Mouse (Mus musculus) thymus, postnatal 14 days (tissue): Measurements from ENCODE around the gene Luc7l2.
A peak's percentile ranks its signal among the peaks of the same experiment; 100 is the strongest.
"Not testable (repeated sequence)": the region's sequence is repeated elsewhere in the genome, so short reads cannot be mapped to it uniquely, and the experiment has no call there.

Experiments
- DNase-seq: peaks from one replicate; pipeline ENCODE4 v3.0.0; 2021

Gene Luc7l2

GRCm38 (mm10) chr6:38551062-38551988, at the start of gene Luc7l2:
Luc7l2 (plus strand) TSS chr6:38551334.
- peak; percentile 97 for DNase-seq

- no peak for DNase-seq
Observed at GRCm38 (mm10) chr6:38512096-38512495, 39.0 kb upstream of the Luc7l2 start.

- DNase-seq: peak; percentile 68
Observed at GRCm38 (mm10) chr6:38512830-38513229, 38.3 kb upstream of the Luc7l2 start.

- no peak for DNase-seq
Observed at GRCm38 (mm10) chr6:38515201-38515600, 35.9 kb upstream of the Luc7l2 start.

- DNase-seq: peak; percentile 29
Observed at GRCm38 (mm10) chr6:38523851-38524250, 27.3 kb upstream of the Luc7l2 start.

- DNase-seq: peak; percentile 31
Observed at GRCm38 (mm10) chr6:38531211-38531820, 19.8 kb upstream of the Luc7l2 start.

GRCm38 (mm10) chr6:38532500-38533420, 18.4 kb upstream of the Luc7l2 start:
- peak; percentile 60 for DNase-seq

- DNase-seq: peak; percentile 97
Observed at GRCm38 (mm10) chr6:38533428-38534405, 17.4 kb upstream of the Luc7l2 start, which contains the start of gene Fmc1. Fmc1 (plus strand) TSS chr6:38533502.

GRCm38 (mm10) chr6:38534640-38535365, 16.3 kb upstream of the Luc7l2 start:
- peak; percentile 99 for DNase-seq

GRCm38 (mm10) chr6:38535366-38535690, 15.8 kb upstream of the Luc7l2 start:
- no peak for DNase-seq

GRCm38 (mm10) chr6:38535788-38536187, 15.3 kb upstream of the Luc7l2 start:
- DNase-seq: no peak

GRCm38 (mm10) chr6:38544141-38544540, 7.0 kb upstream of the Luc7l2 start:
- not testable (repeated sequence) for DNase-seq

GRCm38 (mm10) chr6:38547005-38547404, 4.1 kb upstream of the Luc7l2 start:
- DNase-seq: not testable (repeated sequence)

- DNase-seq: no peak
Observed at GRCm38 (mm10) chr6:38547707-38548106, 3.4 kb upstream of the Luc7l2 start.

- not testable (repeated sequence) for DNase-seq
Observed at GRCm38 (mm10) chr6:38548595-38548994, 2.5 kb upstream of the Luc7l2 start.

GRCm38 (mm10) chr6:38549840-38550239, 1.3 kb upstream of the Luc7l2 start:
- DNase-seq: not testable (repeated sequence)

GRCm38 (mm10) chr6:38550250-38551061, 678 bp upstream of the Luc7l2 start:
- DNase-seq: peak; percentile 68

GRCm38 (mm10) chr6:38551989-38552635, 978 bp downstream of the Luc7l2 start:
- DNase-seq: peak; percentile 98

- no peak for DNase-seq
Observed at GRCm38 (mm10) chr6:38552636-38553000, 1.5 kb downstream of the Luc7l2 start.

GRCm38 (mm10) chr6:38576096-38576495, 25.0 kb downstream of the Luc7l2 start:
- DNase-seq: no peak
